Mouse (Mus musculus) megakaryocyte, embryonic 14.5 days (primary cell): ENCODE measurements around the gene Adcy9.

ENCODE experiments used
- FLI1 ChIP-seq: IDR thresholded peaks from 2 replicates; pipeline ENCODE4 v1.6.1; 2012; ENCODE audit warnings: low read length, inconsistent platforms, mixed read lengths
- GATA1 ChIP-seq: IDR thresholded peaks from 3 replicates; pipeline ENCODE4 v1.6.1; 2012; ENCODE audit warnings: mixed read lengths, low read length, inconsistent platforms, borderline replicate concordance

DNA sequence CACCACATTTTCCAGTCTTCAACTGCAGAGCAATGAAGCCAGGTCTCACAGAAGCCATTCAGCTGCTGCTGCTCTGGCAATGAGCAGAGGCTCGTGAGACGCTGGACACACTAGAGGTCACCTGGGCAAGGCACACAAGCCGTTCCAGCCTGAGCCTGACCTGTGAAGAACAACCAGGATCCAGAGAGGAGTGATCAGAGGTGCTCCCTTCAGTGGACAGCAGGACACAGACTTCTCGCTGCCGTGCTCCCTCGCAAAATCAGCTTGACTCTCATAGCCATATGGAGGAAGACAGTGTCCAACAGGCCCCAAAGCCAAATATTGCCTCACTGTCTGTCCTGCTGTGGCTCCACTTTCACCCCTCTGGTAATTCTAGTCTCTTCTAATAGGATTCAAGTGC, 29.1 kb upstream of the Adcy9 start:
- TF ChIP-seq GATA1 (no peak), FLI1 (no peak)
